Mouse (Mus musculus) myocyte (in vitro differentiated cells): ENCODE results near the gene Kbtbd13.

ENCODE experiments used
- E2F4 ChIP-seq: IDR thresholded peaks from one replicate; pipeline ENCODE4 v1.6.1; 2011; ENCODE audit warnings: mild to moderate bottlenecking, control low read depth, moderate library complexity; ENCODE audit not compliant: insufficient read depth
- MAX ChIP-seq: IDR thresholded peaks from one replicate; pipeline ENCODE4 v1.6.1; 2011; ENCODE audit warnings: low read depth, mild to moderate bottlenecking, control low read depth
- MYOG ChIP-seq, 3 experiments: IDR thresholded peaks; one replicate each; pipeline ENCODE4 v1.6.1; 2011; ENCODE audit warnings: control low read depth in 2 of 3, low read depth in 2 of 3, mild to moderate bottlenecking in 2 of 3; ENCODE audit not compliant: insufficient read length in 2 of 3, control insufficient read depth in 1 of 3, insufficient read depth in 1 of 3
- POLR2A ChIP-seq: IDR thresholded peaks from one replicate; pipeline ENCODE4 v1.6.1; 2011; ENCODE audit warnings: low read depth, mild to moderate bottlenecking, control low read depth, moderate library complexity; ENCODE audit not compliant: insufficient read length
- REST ChIP-seq: IDR thresholded peaks from one replicate; pipeline ENCODE4 v1.6.1; 2011; ENCODE audit warnings: mild to moderate bottlenecking, control low read depth, moderate library complexity; ENCODE audit not compliant: insufficient read depth, insufficient read length
- SRF ChIP-seq: IDR thresholded peaks from one replicate; pipeline ENCODE4 v1.6.1; 2011; ENCODE audit warnings: low read depth; ENCODE audit not compliant: control insufficient read depth, insufficient read length
- USF1 ChIP-seq: IDR thresholded peaks from one replicate; pipeline ENCODE4 v1.6.1; 2011; ENCODE audit warnings: low read depth, mild to moderate bottlenecking, control low read depth, moderate library complexity

GRCm38 (mm10) chr9:65372449-65372848, 19.0 kb downstream of the Kbtbd13 start:
- TF ChIP-seq POLR2A (no peak), MAX (no peak), USF1 (no peak), E2F4 (no peak), MYOG (IDR thresholded peaks at IDR 0.05; ENCODE audit: control insufficient read depth in 1 of 3, insufficient read depth in 1 of 3, insufficient read length in 2 of 3, low read depth in 2 of 3) (no peak), SRF (no peak), REST (no peak)
